Mouse (Mus musculus): ENCODE measurements at regions not wholly inside any gene's neighbourhood (a gene's known extent, or its start where the extent isn't known, plus 50 kb on each side); places are given as distances from the start of the nearest gene placed in this dataset.
"Not testable (repeated sequence)": the region's sequence is repeated elsewhere in the genome, so short reads cannot be mapped to it uniquely, and the experiment has no call there.

DNA sequence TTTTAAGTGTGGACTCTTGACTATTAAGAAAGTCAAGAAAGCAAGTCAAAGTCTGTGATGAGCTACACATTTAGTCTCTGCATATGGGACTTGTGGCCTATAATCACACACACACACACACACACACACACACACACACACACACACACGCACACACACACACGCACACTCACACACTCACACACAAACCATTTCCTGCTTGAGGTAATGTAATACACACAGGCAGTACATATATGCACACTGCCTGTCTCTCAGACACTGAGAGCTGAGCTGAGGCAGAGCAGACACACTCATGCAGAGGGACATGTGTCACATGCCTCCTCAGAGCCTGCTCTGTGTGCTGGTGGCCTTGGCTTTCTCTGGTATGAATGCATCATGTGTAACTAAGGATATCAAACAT lies 461.0 kb upstream of the Olfr1507 start:
- not testable (repeated sequence) for TF ChIP-seq CTCF, EP300 (IDR thresholded peaks at IDR 0.05; ENCODE audit: low read depth)
